Mouse (Mus musculus) 3134 (cell line): ENCODE results near the gene Ctla2b.
"Not testable (repeated sequence)": the region's sequence is repeated elsewhere in the genome, so short reads cannot be mapped to it uniquely, and the experiment has no call there.

Source experiments
- DNase-seq: peaks from one replicate; pipeline ENCODE4 v3.0.0-alpha.2; 2011; ENCODE audit warnings: low spot score; ENCODE audit not compliant: insufficient read length; ENCODE audit errors: extremely low read depth

Gene Ctla2b

DNA sequence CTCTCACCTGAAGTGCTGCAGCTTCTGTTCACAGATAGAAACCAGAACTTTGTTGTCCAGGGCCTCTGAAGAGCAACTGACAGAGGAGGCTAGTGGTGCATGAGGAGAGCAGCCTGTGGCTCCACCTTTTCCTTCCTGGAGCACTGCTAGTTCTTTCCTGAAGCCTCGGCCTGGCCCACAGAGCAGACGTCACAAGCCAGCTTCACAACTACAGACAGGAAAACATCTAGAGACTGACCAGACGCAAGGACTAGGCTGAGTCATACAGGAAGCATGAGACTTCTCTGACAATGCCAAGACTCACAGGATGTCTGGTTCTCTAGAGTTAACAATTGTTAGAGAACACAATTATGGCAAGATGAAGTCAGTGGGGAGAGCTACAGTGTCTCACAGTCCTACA is at the start of gene Ctla2b:
Ctla2b (minus strand) TSS at position 120 of the 400 bp plus-strand sequence.
- peak; percentile 64 for DNase-seq

DNA sequence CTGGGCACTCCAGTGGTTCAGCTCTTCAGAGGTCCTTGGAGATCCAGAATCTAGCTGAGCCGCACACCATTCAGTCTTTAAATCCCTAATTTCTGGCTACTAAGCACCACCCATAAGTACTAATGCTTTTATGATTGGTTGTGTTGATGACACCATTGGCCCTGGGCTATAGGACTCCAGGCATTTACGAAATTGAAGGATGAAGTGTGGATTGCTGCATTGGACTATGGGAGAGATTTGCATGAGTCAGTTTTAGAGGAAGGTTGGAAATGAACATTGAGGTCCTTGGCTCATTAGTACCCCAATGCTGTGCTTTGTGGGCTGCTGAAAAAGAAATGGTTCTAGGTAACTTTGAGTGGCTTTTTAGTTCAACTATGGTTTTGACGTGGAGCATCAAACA is 44.6 kb upstream of the Ctla2b start, which contains the start of gene Tpbpa:
Tpbpa (minus strand) TSS at position 101 of the 400 bp plus-strand sequence.
- not testable (repeated sequence) for DNase-seq

- DNase-seq = peak; percentile 37
Observed at GRCm38 (mm10) chr13:60936500-60936901, 39.3 kb upstream of the Ctla2b start, which contains the start of the genes Gm49391 and Ctla2a. Gm49391 (minus strand) TSS chr13:60936571. Ctla2a (minus strand) TSS chr13:60936625.

- DNase-seq = not testable (repeated sequence)
Observed at GRCm38 (mm10) chr13:60935490-60935889, 38.2 kb upstream of the Ctla2b start, which contains the start of gene Gm49393. Gm49393 (minus strand) TSS chr13:60935590.

DNA sequence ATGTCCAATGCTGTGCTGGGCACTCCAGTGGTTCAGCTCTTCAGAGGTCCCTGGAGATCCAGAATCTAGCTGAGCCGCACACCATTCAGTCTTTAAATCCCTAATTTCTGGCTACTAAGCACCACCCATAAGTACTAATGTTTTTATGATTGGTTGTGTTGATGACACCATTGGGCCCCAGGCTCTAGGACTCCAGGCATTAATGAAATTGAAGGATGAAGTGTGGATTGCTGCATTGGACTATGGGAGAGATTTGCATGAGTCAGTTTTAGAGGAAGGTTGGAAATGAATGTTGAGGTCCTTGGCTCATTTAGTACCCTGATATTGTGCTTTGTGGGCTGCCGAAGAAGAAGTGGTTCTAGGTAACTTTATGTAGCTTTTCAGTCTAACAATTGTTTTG is 7.5 kb upstream of the Ctla2b start, which contains the start of gene Tpbpb:
Tpbpb (minus strand) TSS at position 101 of the 400 bp plus-strand sequence.
- DNase-seq = not testable (repeated sequence)

DNA sequence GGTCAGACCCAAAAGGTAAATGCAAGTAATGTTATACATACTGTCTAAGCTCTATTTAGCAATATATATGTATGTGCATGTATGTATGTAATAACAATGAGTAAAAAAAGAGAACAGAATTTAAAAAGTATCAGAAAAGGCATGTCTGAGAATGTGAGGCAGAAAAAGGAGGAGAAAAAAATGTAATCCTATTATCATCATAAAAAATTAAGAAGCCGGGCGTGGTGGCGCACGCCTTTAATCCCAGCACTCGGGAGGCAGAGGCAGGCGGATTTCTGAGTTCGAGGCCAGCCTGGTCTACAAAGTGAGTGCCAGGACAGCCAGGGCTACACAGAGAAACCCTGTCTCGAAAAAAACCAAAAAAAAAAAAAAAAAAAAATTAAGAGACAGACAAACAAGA is 453 bp downstream of the Ctla2b start, which contains the start of gene Gm49392:
Gm49392 (minus strand) TSS at position 101 of the 400 bp plus-strand sequence.
- not testable (repeated sequence) for DNase-seq

DNA sequence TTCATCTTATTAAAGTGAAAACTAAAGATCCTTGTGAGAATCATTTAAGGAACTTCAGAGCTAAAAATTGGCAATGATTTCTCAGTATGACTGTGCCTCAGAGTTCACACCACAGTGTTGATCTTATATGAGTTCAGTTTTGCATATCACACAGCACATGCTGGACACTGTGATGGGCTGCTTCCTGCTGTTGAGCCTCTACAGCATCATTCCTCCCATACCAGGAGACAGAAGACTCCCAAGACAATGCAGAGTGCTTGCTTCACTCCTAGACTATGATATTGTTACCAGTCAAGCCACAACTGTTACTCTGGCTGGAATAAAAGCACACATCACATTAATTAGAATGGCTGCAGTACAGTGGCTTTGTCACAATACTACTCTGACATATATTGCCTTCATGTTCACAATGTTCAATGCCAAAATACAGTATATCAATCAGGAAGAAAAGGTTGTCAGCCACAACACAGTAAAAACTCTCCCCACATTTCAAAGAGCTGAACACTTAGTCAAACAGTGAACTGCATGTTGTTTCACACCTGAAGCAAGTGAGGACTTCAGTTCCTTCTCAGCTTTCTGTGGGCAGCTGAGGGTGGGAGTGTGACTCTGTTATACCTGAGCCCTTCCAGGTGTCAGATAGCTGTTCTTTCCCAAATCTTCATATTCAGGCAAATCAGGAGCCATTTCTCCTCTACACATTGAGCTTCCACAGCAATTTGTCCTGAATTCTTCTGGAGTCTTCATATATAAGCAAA is 1.7 kb downstream of the Ctla2b start:
- DNase-seq = no peak

DNA sequence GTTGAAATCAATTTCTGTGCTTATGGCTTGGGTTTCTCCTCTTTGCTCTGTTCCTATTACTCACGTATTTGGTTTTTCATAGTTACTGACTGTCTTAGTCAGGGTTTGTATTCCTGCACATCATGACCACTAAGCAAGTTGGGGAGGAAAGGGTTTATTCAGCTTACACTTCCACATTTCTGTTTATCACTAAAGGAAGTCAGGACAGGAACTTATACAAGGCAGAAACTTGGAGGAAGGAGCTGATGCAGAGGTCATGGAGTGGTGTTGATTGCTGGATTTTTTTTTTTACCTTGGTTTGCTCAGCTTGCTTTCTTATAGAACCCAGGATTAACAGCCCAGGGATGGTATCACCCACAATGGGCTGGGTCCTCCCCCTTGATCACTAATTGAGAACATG is 4.9 kb downstream of the Ctla2b start:
- no peak for DNase-seq

GRCm38 (mm10) chr13:60864281-60864680 is 33.0 kb downstream of the Ctla2b start, which contains the start of gene 4930486L24Rik:
4930486L24Rik (minus strand) TSS chr13:60864475.
- no peak for DNase-seq

GRCm38 (mm10) chr13:60848241-60849120 is 48.8 kb downstream of the Ctla2b start:
- DNase-seq = no peak
